Mouse (Mus musculus): ENCODE data around the gene Fem1b. TPM values are rescaled to one million over a fixed set of nuclear protein-coding genes. Genes with fewer than 3 reads are reported as not detected.

Fem1b gene
- polyA plus RNA-seq, 1 experiment from 2014 or later, result 33.2 TPM

DNA sequence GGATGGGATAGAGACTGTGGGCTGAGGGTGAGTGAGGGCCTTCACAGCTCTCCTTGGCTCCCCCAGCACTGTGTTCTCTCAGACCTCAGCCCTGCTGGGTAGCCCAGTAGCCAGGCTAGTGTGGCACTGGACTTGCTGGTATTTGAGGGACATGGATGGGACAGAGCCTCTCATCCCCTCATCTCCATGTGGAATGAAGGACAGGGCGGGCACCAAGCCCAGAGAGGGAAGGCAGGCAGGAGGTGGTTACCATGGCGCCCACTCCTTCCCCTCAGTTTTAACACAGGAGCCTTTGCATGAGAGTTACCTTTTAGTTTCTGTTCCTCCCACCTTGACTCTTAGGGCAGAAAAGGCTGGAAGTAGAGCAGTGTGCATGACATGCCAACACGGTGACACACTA is 36.9 kb upstream of the Fem1b start:
- Histone ChIP-seq H3K4me3 (ENCODE audit: low read depth, low read length) (no peak overlapping the region), H3K36me3 (ENCODE audit: control insufficient read depth, insufficient read depth, low read length) (peaks cover 27% of the 10 kb centered on the region; the same call in 1 of the 2 replicates), H3K27me3 (replicated peaks; ENCODE audit: control insufficient read depth, insufficient read depth, low read length) (no peaks in the 10 kb centered on the region), H3K27ac (ENCODE audit: low read depth) (no peak overlapping the region), H3K4me1 (replicated peaks; ENCODE audit: control insufficient read depth, insufficient read depth, low read length) (peaks cover 12% of the 10 kb centered on the region), H3K9ac (ENCODE audit: low read length) (no peak overlapping the region), H3K9me3 (ENCODE audit: control insufficient read depth, low read length) (no peaks in the 10 kb centered on the region), H3K4me2 (ENCODE audit: low read length) (no peak overlapping the region)
- ATAC-seq (replicated peaks; ENCODE audit: low FRiP score, low TSS enrichment, low read depth) (no peak), DNase-seq (ENCODE audit: low spot score) (no peak)
- WGBS, result 93% methylated on average over 3 of the region's 3 CpGs

- no peaks in the 10 kb centered on the region for H3K9me3 ChIP-seq (ENCODE audit: control insufficient read depth, low read length)
- no peak overlapping the region for H3K4me2 ChIP-seq (ENCODE audit: low read length)
- DNase-seq (ENCODE audit: low spot score) (peak; percentile 98), ATAC-seq (replicated peaks; ENCODE audit: low FRiP score, low TSS enrichment, low read depth) (peak; percentile 57)
- peaks cover 12% of the 10 kb centered on the region for H3K4me1 ChIP-seq (replicated peaks; ENCODE audit: control insufficient read depth, insufficient read depth, low read length)
- H3K4me3 ChIP-seq (ENCODE audit: low read depth, low read length), result no peak overlapping the region
- H3K27ac ChIP-seq (ENCODE audit: low read depth), result no peak overlapping the region
- H3K36me3 ChIP-seq (ENCODE audit: control insufficient read depth, insufficient read depth, low read length), result peaks cover 27% of the 10 kb centered on the region; the same call in 1 of the 2 replicates
- H3K27me3 ChIP-seq (replicated peaks; ENCODE audit: control insufficient read depth, insufficient read depth, low read length), result no peaks in the 10 kb centered on the region
- 2% methylated on average over 3 of the region's 3 CpGs for WGBS
- H3K9ac ChIP-seq (ENCODE audit: low read length), result no peak overlapping the region
Measured at GRCm38 (mm10) chr9:62847694-62848093, 36.0 kb upstream of the Fem1b start.

DNA sequence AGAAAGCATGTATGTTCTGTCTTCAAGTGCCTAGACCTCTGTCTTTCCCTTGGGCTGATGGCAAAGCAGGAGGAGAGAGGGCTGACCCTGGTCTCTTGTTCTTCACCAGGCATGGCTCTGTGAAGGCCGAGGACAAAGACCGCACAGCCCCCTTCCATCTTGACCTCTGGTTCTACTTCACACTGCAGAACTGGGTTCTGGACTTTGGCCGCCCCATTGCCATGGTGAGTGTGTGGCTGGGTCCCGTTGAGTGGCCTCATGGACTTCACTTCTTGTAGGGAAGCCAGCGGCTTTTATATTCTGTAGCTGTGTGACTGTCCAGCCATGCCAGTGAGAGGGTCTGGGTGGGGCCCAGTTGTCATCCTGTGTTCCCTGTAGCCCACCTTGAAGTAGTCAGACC is 32.7 kb upstream of the Fem1b start:
- Histone ChIP-seq H3K27ac (ENCODE audit: low read depth) (no peak overlapping the region), H3K4me1 (replicated peaks; ENCODE audit: control insufficient read depth, insufficient read depth, low read length) (peaks cover 21% of the 10 kb centered on the region), H3K4me2 (ENCODE audit: low read length) (no peak overlapping the region), H3K9me3 (ENCODE audit: control insufficient read depth, low read length) (no peaks in the 10 kb centered on the region), H3K27me3 (replicated peaks; ENCODE audit: control insufficient read depth, insufficient read depth, low read length) (no peaks in the 10 kb centered on the region), H3K9ac (ENCODE audit: low read length) (no peak overlapping the region), H3K36me3 (ENCODE audit: control insufficient read depth, insufficient read depth, low read length) (peaks cover 10% of the 10 kb centered on the region; the same call in 1 of the 2 replicates), H3K4me3 (ENCODE audit: low read depth, low read length) (no peak overlapping the region)
- DNase-seq (ENCODE audit: low spot score), result no peak
- ATAC-seq (replicated peaks; ENCODE audit: low FRiP score, low TSS enrichment, low read depth), result no peak
- 99% methylated on average over 5 of the region's 5 CpGs for WGBS

- no peak overlapping the region for H3K4me3 ChIP-seq (ENCODE audit: low read depth, low read length)
- H3K9me3 ChIP-seq (ENCODE audit: control insufficient read depth, low read length), result no peaks in the 10 kb centered on the region
- DNase-seq (ENCODE audit: low spot score) (no peak), ATAC-seq (replicated peaks; ENCODE audit: low FRiP score, low TSS enrichment, low read depth) (no peak)
- peaks cover 25% of the 10 kb centered on the region for H3K4me1 ChIP-seq (replicated peaks; ENCODE audit: control insufficient read depth, insufficient read depth, low read length)
- H3K27me3 ChIP-seq (replicated peaks; ENCODE audit: control insufficient read depth, insufficient read depth, low read length), result no peaks in the 10 kb centered on the region
- 0 out of 2 replicates have a peak, but pooled peaks cover 3% of the 10 kb centered on the region for H3K36me3 ChIP-seq (ENCODE audit: control insufficient read depth, insufficient read depth, low read length)
- no peak overlapping the region for H3K4me2 ChIP-seq (ENCODE audit: low read length)
- WGBS, result 79% methylated on average over 10 of the region's 10 CpGs
- no peak overlapping the region for H3K27ac ChIP-seq (ENCODE audit: low read depth)
- no peak overlapping the region for H3K9ac ChIP-seq (ENCODE audit: low read length)
Measured at GRCm38 (mm10) chr9:62843356-62844024, 31.8 kb upstream of the Fem1b start.

- peak; percentile 8; the same call in 1 of the 2 replicates for ATAC-seq (replicated peaks; ENCODE audit: low FRiP score, low TSS enrichment, low read depth)
Measured at GRCm38 (mm10) chr9:62839172-62839770, 27.5 kb upstream of the Fem1b start.

DNA sequence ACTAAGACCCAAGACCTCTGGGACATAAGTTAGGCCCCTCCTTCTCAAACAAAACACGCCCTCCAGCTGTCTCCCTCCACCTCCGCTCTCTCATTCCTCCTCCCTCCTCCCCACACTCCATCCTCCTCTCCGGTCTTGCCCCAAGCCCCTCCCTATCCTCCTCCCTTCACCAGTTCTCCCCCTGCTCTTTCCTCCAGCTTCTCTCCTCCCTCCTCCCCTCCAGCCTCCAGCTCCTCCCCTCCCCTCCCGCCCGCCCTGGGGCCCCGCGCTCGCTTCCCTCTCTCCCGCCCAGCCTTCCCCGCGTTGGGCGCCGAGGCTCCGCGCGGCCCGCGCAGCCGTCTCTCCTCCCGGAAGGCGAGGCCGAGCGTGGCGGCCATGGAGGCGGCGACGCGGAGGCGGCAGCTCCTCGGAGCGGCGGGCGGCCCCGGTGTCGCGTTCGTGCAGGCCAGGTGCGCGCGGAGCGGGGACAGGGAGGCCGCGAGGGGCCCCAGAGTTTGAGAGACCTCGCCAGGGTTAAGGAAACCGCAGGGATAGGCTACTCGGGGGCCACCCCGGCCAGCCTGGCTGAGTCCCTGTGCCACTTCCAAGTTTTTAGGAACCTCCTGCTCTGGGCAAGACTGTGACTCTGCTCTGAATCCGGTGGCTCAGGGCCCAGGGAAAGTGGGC is 26.9 kb upstream of the Fem1b start, which contains the start of gene Cln6:
TSS of gene Cln6 (plus strand) at position 280 of the 666 bp plus-strand sequence.
- peak within 1 kb of the TSS; percentile 89 for H3K27ac ChIP-seq (ENCODE audit: low read depth)
- under 1% methylated on average over 47 of the region's 48 CpGs for WGBS
- H3K9me3 ChIP-seq (ENCODE audit: control insufficient read depth, low read length), result no peaks in the 10 kb centered on the region
- H3K4me1 ChIP-seq (replicated peaks; ENCODE audit: control insufficient read depth, insufficient read depth, low read length), result peaks cover 13% of the 10 kb centered on the region
- peak; percentile 86 for DNase-seq (ENCODE audit: low spot score)
- peak within 1 kb of the TSS; percentile 83 for H3K9ac ChIP-seq (ENCODE audit: low read length)
- peak; percentile 84 for ATAC-seq (replicated peaks; ENCODE audit: low FRiP score, low TSS enrichment, low read depth)
- 0 out of 2 replicates have a peak, but pooled peaks cover 3% of the 10 kb centered on the region for H3K36me3 ChIP-seq (ENCODE audit: control insufficient read depth, insufficient read depth, low read length)
- no peaks in the 10 kb centered on the region for H3K27me3 ChIP-seq (replicated peaks; ENCODE audit: control insufficient read depth, insufficient read depth, low read length)
- H3K4me2 ChIP-seq (ENCODE audit: low read length), result peak within 1 kb of the TSS; percentile 92
- H3K4me3 ChIP-seq (ENCODE audit: low read depth, low read length), result peak within 1 kb of the TSS; percentile 71

More at GRCm38 (mm10) chr9:62839172-62839770, 27.5 kb upstream of the Fem1b start:
- H3K27me3 ChIP-seq (replicated peaks; ENCODE audit: control insufficient read depth, insufficient read depth, low read length), result no peaks in the 10 kb centered on the region
- H3K9me3 ChIP-seq (ENCODE audit: control insufficient read depth, low read length), result no peaks in the 10 kb centered on the region
- 14% methylated on average over 14 of the region's 14 CpGs for WGBS
- peak overlapping the region; percentile 83 for H3K9ac ChIP-seq (ENCODE audit: low read length)
- peak overlapping the region; percentile 71 for H3K4me3 ChIP-seq (ENCODE audit: low read depth, low read length)
- DNase-seq (ENCODE audit: low spot score), result no peak
- H3K4me2 ChIP-seq (ENCODE audit: low read length), result peak overlapping the region; percentile 92
- peak overlapping the region; percentile 89 for H3K27ac ChIP-seq (ENCODE audit: low read depth)
- H3K36me3 ChIP-seq (ENCODE audit: control insufficient read depth, insufficient read depth, low read length), result 0 out of 2 replicates have a peak, but pooled peaks cover 3% of the 10 kb centered on the region
- H3K4me1 ChIP-seq (replicated peaks; ENCODE audit: control insufficient read depth, insufficient read depth, low read length), result peaks cover 13% of the 10 kb centered on the region

DNA sequence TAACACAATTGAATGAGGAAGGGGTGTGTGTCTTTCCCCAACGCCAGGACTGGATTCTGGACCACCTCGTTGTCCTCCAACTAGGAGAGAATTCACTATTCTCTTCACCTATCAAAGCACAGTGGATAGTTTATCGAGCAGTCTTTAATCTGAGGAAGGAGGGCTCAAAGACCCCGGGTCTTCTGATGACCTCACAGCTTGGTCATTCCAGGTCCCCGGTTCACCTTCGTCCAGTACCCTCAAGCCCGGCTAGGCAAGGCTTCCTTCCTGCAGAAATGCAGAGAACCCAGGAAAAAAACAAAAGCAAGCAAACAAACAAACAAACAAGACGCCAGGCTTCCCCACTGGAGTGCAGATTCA is 26.4 kb upstream of the Fem1b start:
- peak overlapping the region; percentile 92 for H3K4me2 ChIP-seq (ENCODE audit: low read length)
- H3K4me3 ChIP-seq (ENCODE audit: low read depth, low read length), result peak overlapping the region; percentile 71
- DNase-seq (ENCODE audit: low spot score), result no peak
- 0 out of 2 replicates have a peak, but pooled peaks cover 3% of the 10 kb centered on the region for H3K36me3 ChIP-seq (ENCODE audit: control insufficient read depth, insufficient read depth, low read length)
- ATAC-seq (replicated peaks; ENCODE audit: low FRiP score, low TSS enrichment, low read depth), result no peak
- peaks cover 13% of the 10 kb centered on the region for H3K4me1 ChIP-seq (replicated peaks; ENCODE audit: control insufficient read depth, insufficient read depth, low read length)
- peak overlapping the region; percentile 45; the same call in 1 of the 2 replicates for H3K27ac ChIP-seq (ENCODE audit: low read depth)
- 16% methylated on average over 8 of the region's 8 CpGs for whole genome bisulfite sequencing
- no peaks in the 10 kb centered on the region for H3K27me3 ChIP-seq (replicated peaks; ENCODE audit: control insufficient read depth, insufficient read depth, low read length)
- no peak overlapping the region for H3K9ac ChIP-seq (ENCODE audit: low read length)
- H3K9me3 ChIP-seq (ENCODE audit: control insufficient read depth, low read length), result no peaks in the 10 kb centered on the region

- Histone ChIP-seq H3K4me2 (ENCODE audit: low read length) (peak overlapping the region; percentile 92; the same call in 1 of the 2 replicates), H3K9ac (ENCODE audit: low read length) (no peak overlapping the region), H3K4me1 (replicated peaks; ENCODE audit: control insufficient read depth, insufficient read depth, low read length) (peaks cover 13% of the 10 kb centered on the region), H3K9me3 (ENCODE audit: control insufficient read depth, low read length) (no peaks in the 10 kb centered on the region), H3K4me3 (ENCODE audit: low read depth, low read length) (no peak overlapping the region), H3K27ac (ENCODE audit: low read depth) (peak overlapping the region; percentile 45; the same call in 1 of the 2 replicates), H3K36me3 (ENCODE audit: control insufficient read depth, insufficient read depth, low read length) (0 out of 2 replicates have a peak, but pooled peaks cover 3% of the 10 kb centered on the region), H3K27me3 (replicated peaks; ENCODE audit: control insufficient read depth, insufficient read depth, low read length) (no peaks in the 10 kb centered on the region)
- DNase-seq (ENCODE audit: low spot score) (no peak), ATAC-seq (replicated peaks; ENCODE audit: low FRiP score, low TSS enrichment, low read depth) (no peak)
- WGBS, result 24% methylated on average over 3 of the region's 3 CpGs
Measured at GRCm38 (mm10) chr9:62837611-62838010, 25.9 kb upstream of the Fem1b start.
